Mouse (Mus musculus): ENCODE data around the gene Prdx1. TPM values are rescaled to one million over a fixed set of nuclear protein-coding genes. Genes with fewer than 3 reads are reported as not detected.

The Prdx1 gene
- polyA plus RNA-seq, 1 experiment: 249 TPM

DNA sequence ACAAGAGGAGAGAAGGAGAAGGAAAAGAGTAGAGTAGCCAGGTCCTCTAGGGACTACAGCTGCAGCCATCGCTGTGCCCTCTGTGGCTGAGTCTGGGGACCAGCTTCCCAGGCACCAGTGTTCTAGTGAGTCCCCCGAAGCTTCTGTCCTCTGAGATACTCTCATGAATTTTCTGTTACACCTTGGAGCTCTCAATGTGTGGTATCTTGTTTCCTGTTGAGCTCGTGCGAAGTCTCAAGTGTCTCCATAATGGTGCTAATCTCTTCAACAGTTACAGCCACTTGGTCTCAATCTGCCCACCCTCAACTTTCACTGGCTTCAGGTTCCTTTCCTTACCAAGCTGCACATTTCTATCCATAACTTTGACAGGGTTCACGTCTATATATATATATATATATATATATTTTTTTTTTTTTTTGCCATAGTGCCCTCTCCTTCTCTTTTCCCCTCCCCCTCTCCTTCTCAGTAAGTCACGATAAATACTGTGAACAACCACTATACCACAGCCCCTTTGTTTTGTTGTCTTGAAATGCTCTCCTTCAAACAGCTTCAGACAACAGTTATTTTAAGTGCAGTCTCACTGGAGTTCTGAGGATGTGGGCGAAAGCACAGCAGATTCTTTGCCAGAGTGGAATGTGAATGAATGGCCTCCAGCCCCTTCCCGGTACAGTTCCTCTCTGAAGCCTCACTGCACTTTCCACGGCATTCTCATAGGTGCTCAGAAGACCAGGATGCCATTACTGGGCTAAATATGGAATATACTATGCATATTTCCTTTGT is 53.8 kb downstream of the Prdx1 start:
- Histone ChIP-seq H3K4me1 (ENCODE audit: control insufficient read depth, insufficient read depth, low read length) (no peaks in the 10 kb centered on the region), H3K27ac (ENCODE audit: insufficient read depth, low read length) (no peak overlapping the region), H3K4me3 (ENCODE audit: insufficient read depth, low read length) (no peak overlapping the region)
- no peak for TF ChIP-seq POLR2A (IDR thresholded peaks at IDR 0.05; ENCODE audit: extremely low read depth, insufficient read depth, low read length)
- no peak for TF ChIP-seq CTCF (IDR thresholded peaks at IDR 0.05; ENCODE audit: extremely low read depth, insufficient read depth, low read length)

- no peak overlapping the region for H3K27ac ChIP-seq (ENCODE audit: insufficient read depth, low read length)
- TF ChIP-seq POLR2A (IDR thresholded peaks at IDR 0.05; ENCODE audit: extremely low read depth, insufficient read depth, low read length) (no peak), CTCF (IDR thresholded peaks at IDR 0.05; ENCODE audit: extremely low read depth, insufficient read depth, low read length) (no peak)
- no peak overlapping the region for H3K4me3 ChIP-seq (ENCODE audit: insufficient read depth, low read length)
- no peaks in the 10 kb centered on the region for H3K4me1 ChIP-seq (ENCODE audit: control insufficient read depth, insufficient read depth, low read length)
These were observed 64.4 kb downstream of the Prdx1 start for GRCm38 (mm10) chr4:116749750-116750149.

Other genes starting within 250 kb of the Prdx1 start
- gene Mast2, start 221.4 kb upstream of the Prdx1 start, polyA plus RNA-seq (2012; rRNA removed): 87.3 and 98.0 TPM in 2 replicates
- gene Ipp, start 178.0 kb upstream of the Prdx1 start, polyA plus RNA-seq (2012; rRNA removed): 7.0 and 7.9 TPM in 2 replicates
- gene Tmem69, start 129.6 kb upstream of the Prdx1 start, polyA plus RNA-seq (2012; rRNA removed): 8.4 and 9.0 TPM in 2 replicates
- gene Gpbp1l1, start 127.9 kb upstream of the Prdx1 start, polyA plus RNA-seq (2012; rRNA removed): 33.8 and 40.6 TPM in 2 replicates
- 5.0 and 8.3 TPM in 2 replicates for gene Ccdc17, start 88.9 kb upstream of the Prdx1 start, polyA plus RNA-seq (2012; rRNA removed)
- 23.5 and 25.1 TPM in 2 replicates for gene Nasp, start 57.6 kb upstream of the Prdx1 start, polyA plus RNA-seq (2012; rRNA removed)
- gene Akr1a1, start 33.9 kb upstream of the Prdx1 start, polyA plus RNA-seq (2012; rRNA removed): 519 and 547 TPM in 2 replicates
- gene Mmachc, start 22.9 kb downstream of the Prdx1 start, polyA plus RNA-seq (2012; rRNA removed): 15.6 and 18.7 TPM in 2 replicates
- gene Ccdc163, start 23.0 kb downstream of the Prdx1 start, polyA plus RNA-seq (2012; rRNA removed): 19.3 and 19.8 TPM in 2 replicates
- 6.8 and 7.5 TPM in 2 replicates for gene Tesk2, start 35.4 kb downstream of the Prdx1 start, polyA plus RNA-seq (2012; rRNA removed)
- gene Toe1, start 122.1 kb downstream of the Prdx1 start, polyA plus RNA-seq (2012; rRNA removed): 21.6 and 22.2 TPM in 2 replicates
- gene Mutyh, start 122.2 kb downstream of the Prdx1 start, polyA plus RNA-seq (2012; rRNA removed): 5.7 and 5.9 TPM in 2 replicates
- gene Hpdl, start 136.2 kb downstream of the Prdx1 start, polyA plus RNA-seq (2012; rRNA removed): 1.4 and 1.9 TPM in 2 replicates
- gene Zswim5, start 191.8 kb downstream of the Prdx1 start, polyA plus RNA-seq (2012; rRNA removed): 6.0 and 6.3 TPM in 2 replicates